Mouse (Mus musculus) hindbrain, embryonic 11.5 days (tissue): Measurements from ENCODE around the gene Pex6. TPM values are rescaled to one million over a fixed set of nuclear protein-coding genes. Genes with fewer than 3 reads are reported as not detected.

Experiments used
- ATAC-seq: fragments of 200-750 bp; cut with Nextera tagmentation; 2 replicates; pipeline ENCODE4 v1.8.0; 2017; ENCODE audit warnings: mild to moderate bottlenecking, moderate TSS enrichment, moderate library complexity; ENCODE audit not compliant: low FRiP score
- DNase-seq: peaks from one replicate; pipeline ENCODE4 v3.0.0-alpha.2; 2015; ENCODE audit warnings: low spot score
- H3K27ac ChIP-seq: fragments of 300-500 bp; sonication (generic); 2 replicates; pipeline ENCODE4 v1.5.1; 2014; ENCODE audit warnings: mild to moderate bottlenecking, low read depth, low read length
- H3K27me3 ChIP-seq: fragments of 300-500 bp; sonication (generic); 2 replicates; pipeline ENCODE4 v1.6.1; 2014; ENCODE audit warnings: mild to moderate bottlenecking, low read length, moderate library complexity, mixed read lengths; ENCODE audit not compliant: control insufficient read depth, insufficient read depth
- H3K36me3 ChIP-seq: fragments of 300-500 bp; sonication (generic); 2 replicates; pipeline ENCODE4 v1.6.1; 2014; ENCODE audit warnings: mild to moderate bottlenecking, low read length, moderate library complexity, mixed read lengths; ENCODE audit not compliant: control insufficient read depth, insufficient read depth
- H3K4me1 ChIP-seq: fragments of 300-500 bp; sonication (generic); replicated peaks from 2 replicates; pipeline ENCODE4 v1.6.1; 2014; ENCODE audit warnings: low read length, mixed read lengths; ENCODE audit not compliant: control insufficient read depth, insufficient read depth
- H3K4me2 ChIP-seq: fragments of 300-500 bp; sonication (generic); replicated peaks from 2 replicates; pipeline ENCODE4 v1.6.1; 2014; ENCODE audit warnings: mild to moderate bottlenecking, low read depth, low read length
- H3K4me3 ChIP-seq: fragments of 300-500 bp; sonication (generic); 2 replicates; pipeline ENCODE4 v1.5.1; 2014; ENCODE audit warnings: low read depth, low read length
- H3K9ac ChIP-seq: fragments of 300-500 bp; sonication (generic); 2 replicates; pipeline ENCODE4 v1.6.1; 2014; ENCODE audit warnings: low read depth, low read length
- H3K9me3 ChIP-seq: fragments of 300-500 bp; sonication (generic); 2 replicates; pipeline ENCODE4 v1.6.1; 2016; ENCODE audit warnings: low read length; ENCODE audit not compliant: control insufficient read depth
- WGBS: fragments of 180-500 bp; shearing (Covaris S2); extraction: QIAGEN DNeasy Blood & Tissue Kit; methylation state at CpG from one replicate; pipeline ENCODE4 v1.1.7; 2014; 5-methylcytosine and 5-hydroxymethylcytosine counted together
- polyA plus RNA-seq: library from polyadenylated mRNA; unstranded; fragments of >200 nt; fragmentation: Nextera tagmentation; extraction: Ambion mirVana; gene quantifications from 2 replicates; pipeline ENCODE4 v1.2.1, GENCODE M21; 2014

The Pex6 gene
- polyA plus RNA-seq, 1 experiment from 2014 or later: 12.5 TPM

- peaks cover 8% of the 10 kb centered on the region for H3K36me3 ChIP-seq
- no peak overlapping the region for H3K27ac ChIP-seq
- WGBS: 68% methylated on average over 9 of the region's 9 CpGs
Measured at GRCm38 (mm10) chr17:46678911-46679310, 32.4 kb upstream of the Pex6 start.

GRCm38 (mm10) chr17:46679843-46680759 is 31.2 kb upstream of the Pex6 start:
- H3K36me3 ChIP-seq: peaks cover 13% of the 10 kb centered on the region
- WGBS: under 1% methylated on average over 34 of the region's 34 CpGs
- no peaks in the 10 kb centered on the region for H3K27me3 ChIP-seq
- H3K4me3 ChIP-seq: peak overlapping the region; percentile 89
- peak overlapping the region; percentile 59 for H3K4me2 ChIP-seq
- peak overlapping the region; percentile 67 for H3K9ac ChIP-seq
- no peaks in the 10 kb centered on the region for H3K9me3 ChIP-seq
- peak overlapping the region; percentile 86 for H3K27ac ChIP-seq
- peaks cover 9% of the 10 kb centered on the region; the same call in 1 of the 2 replicates for H3K4me1 ChIP-seq
- DNase-seq (peak; percentile 71), ATAC-seq (no peak; the same call in none of the 2 replicates)

More at GRCm38 (mm10) chr17:46678911-46679310, 32.4 kb upstream of the Pex6 start:
- H3K4me1 ChIP-seq: peaks cover 9% of the 10 kb centered on the region; the same call in 1 of the 2 replicates
- no peaks in the 10 kb centered on the region for H3K27me3 ChIP-seq
- H3K4me2 ChIP-seq: peak overlapping the region; percentile 59; the same call in 1 of the 2 replicates
- no peaks in the 10 kb centered on the region for H3K9me3 ChIP-seq
- no peak overlapping the region; the same call in 1 of the 2 replicates for H3K9ac ChIP-seq
- ATAC-seq (no peak), DNase-seq (no peak)
- H3K4me3 ChIP-seq: no peak overlapping the region

GRCm38 (mm10) chr17:46680760-46681373 is 30.4 kb upstream of the Pex6 start, which contains the start of gene Klhdc3:
Klhdc3 (minus strand) TSS chr17:46680914.
- H3K36me3 ChIP-seq: peaks cover 17% of the 10 kb centered on the region
- peak within 1 kb of the TSS; percentile 89 for H3K4me3 ChIP-seq
- DNase-seq: peak; percentile 99
- H3K9ac ChIP-seq: peak within 1 kb of the TSS; percentile 67
- no peaks in the 10 kb centered on the region for H3K9me3 ChIP-seq
- no peaks in the 10 kb centered on the region for H3K27me3 ChIP-seq
- H3K4me2 ChIP-seq: peak within 1 kb of the TSS; percentile 88
- WGBS: 1% methylated on average over 46 of the region's 49 CpGs
- H3K4me1 ChIP-seq: peaks cover 9% of the 10 kb centered on the region; the same call in 1 of the 2 replicates
- H3K27ac ChIP-seq: peak within 1 kb of the TSS; percentile 86
- peak; percentile 98 for ATAC-seq

GRCm38 (mm10) chr17:46681466-46682118 is 29.7 kb upstream of the Pex6 start:
- no peaks in the 10 kb centered on the region for H3K27me3 ChIP-seq
- H3K36me3 ChIP-seq: peaks cover 19% of the 10 kb centered on the region
- WGBS: 26% methylated on average over 12 of the region's 12 CpGs
- H3K9me3 ChIP-seq: no peaks in the 10 kb centered on the region
- peaks cover 9% of the 10 kb centered on the region; the same call in 1 of the 2 replicates for H3K4me1 ChIP-seq
- H3K9ac ChIP-seq: peak overlapping the region; percentile 60
- DNase-seq (peak; percentile 17), ATAC-seq (no peak)
- peak overlapping the region; percentile 61 for H3K27ac ChIP-seq
- peak overlapping the region; percentile 89 for H3K4me3 ChIP-seq
- H3K4me2 ChIP-seq: peak overlapping the region; percentile 88

GRCm38 (mm10) chr17:46682654-46683389 is 28.4 kb upstream of the Pex6 start:
- DNase-seq (no peak), ATAC-seq (no peak)
- H3K36me3 ChIP-seq: peaks cover 19% of the 10 kb centered on the region
- H3K27ac ChIP-seq: no peak overlapping the region
- H3K9ac ChIP-seq: no peak overlapping the region
- no peaks in the 10 kb centered on the region for H3K27me3 ChIP-seq
- H3K4me3 ChIP-seq: no peak overlapping the region
- H3K9me3 ChIP-seq: no peaks in the 10 kb centered on the region
- WGBS: 82% methylated on average over 16 of the region's 16 CpGs
- peaks cover 9% of the 10 kb centered on the region; the same call in 1 of the 2 replicates for H3K4me1 ChIP-seq
- H3K4me2 ChIP-seq: no peak overlapping the region

- DNase-seq: no peak
- Histone ChIP-seq H3K27ac (no peak overlapping the region), H3K9ac (no peak overlapping the region), H3K4me3 (no peak overlapping the region), H3K4me1 (0 out of 2 replicates have a peak, but pooled peaks cover 5% of the 10 kb centered on the region), H3K27me3 (no peaks in the 10 kb centered on the region), H3K4me2 (no peak overlapping the region), H3K9me3 (no peaks in the 10 kb centered on the region), H3K36me3 (peaks cover 19% of the 10 kb centered on the region)
- no peak for ATAC-seq
- 91% methylated on average over 6 of the region's 6 CpGs for WGBS
Measured at GRCm38 (mm10) chr17:46685913-46686312, 25.4 kb upstream of the Pex6 start.

GRCm38 (mm10) chr17:46690665-46691064 is 20.6 kb upstream of the Pex6 start:
- DNase-seq: no peak
- no peak for ATAC-seq
- Histone ChIP-seq H3K27me3 (no peaks in the 10 kb centered on the region), H3K36me3 (peaks cover 7% of the 10 kb centered on the region; the same call in 1 of the 2 replicates), H3K4me1 (no peaks in the 10 kb centered on the region), H3K9ac (no peak overlapping the region), H3K27ac (no peak overlapping the region), H3K4me3 (no peak overlapping the region), H3K9me3 (no peaks in the 10 kb centered on the region), H3K4me2 (no peak overlapping the region)
- 95% methylated on average over 12 of the region's 12 CpGs for WGBS

- H3K36me3 ChIP-seq: peaks cover 1% of the 10 kb centered on the region; the same call in 1 of the 2 replicates
- WGBS: 91% methylated on average over 2 of the region's 2 CpGs
- no peaks in the 10 kb centered on the region for H3K27me3 ChIP-seq
- H3K27ac ChIP-seq: no peak overlapping the region
- no peak for ATAC-seq
- no peaks in the 10 kb centered on the region for H3K4me1 ChIP-seq
- H3K9ac ChIP-seq: no peak overlapping the region
- no peak overlapping the region for H3K4me3 ChIP-seq
- H3K9me3 ChIP-seq: no peaks in the 10 kb centered on the region
- H3K4me2 ChIP-seq: no peak overlapping the region
- DNase-seq: no peak
Measured at GRCm38 (mm10) chr17:46691390-46691789, 19.9 kb upstream of the Pex6 start.
